Mouse (Mus musculus) adrenal gland, postnatal 10 days (tissue): Measurements from ENCODE around the gene Siah1a. TPM values are rescaled to one million over a fixed set of nuclear protein-coding genes. Genes with fewer than 3 reads are reported as not detected.

Source experiments
- DNase-seq: peaks from one replicate; pipeline ENCODE4 v3.0.0; 2021; ENCODE audit warnings: mixed read lengths
- total RNA-seq, 2 experiments: library from RNA; stranded (reverse); gene quantifications; 2 replicates each; pipeline ENCODE4 v1.2.3; 2021

The Siah1a gene
- total RNA-seq, 2 experiments from 2014 or later: 19.4 to 23.0 TPM

GRCm38 (mm10) chr8:86744313-86745220 is 1.2 kb downstream of the Siah1a start:
- DNase-seq: no peak

DNA sequence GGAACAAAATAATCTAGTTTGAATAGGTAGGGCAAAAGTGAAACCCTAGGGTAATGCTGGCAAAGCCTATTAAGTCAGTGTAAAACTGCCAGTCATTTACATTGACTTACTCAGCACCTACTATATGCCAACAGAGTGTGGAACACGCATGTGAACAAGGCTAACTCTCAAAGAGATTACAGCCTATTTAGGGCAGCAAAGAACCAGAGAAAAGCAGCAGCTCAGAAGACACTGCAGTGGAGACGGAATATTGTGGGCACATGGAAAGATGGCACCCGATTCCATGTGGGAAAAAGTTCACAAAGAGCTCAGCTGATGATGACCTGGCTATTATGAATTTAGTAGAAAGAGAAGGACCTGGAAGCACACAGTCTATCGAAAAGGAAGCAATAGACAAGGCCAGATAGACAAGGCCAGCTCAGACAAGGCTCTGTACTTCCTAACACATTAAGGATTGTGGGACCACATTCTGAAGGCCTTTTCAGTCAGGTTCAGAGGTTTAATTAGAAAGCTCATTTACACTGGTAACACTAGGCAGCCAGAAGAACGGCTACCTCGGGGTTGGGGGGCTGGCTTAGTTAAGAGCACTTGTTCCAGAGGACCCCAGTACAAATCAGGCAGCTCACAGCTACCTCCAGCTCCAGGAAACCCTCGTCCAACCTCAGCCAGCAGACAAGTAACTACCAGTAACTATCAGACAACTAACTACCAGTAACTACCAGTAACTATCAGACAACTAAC is 3.0 kb downstream of the Siah1a start:
- no peak for DNase-seq

DNA sequence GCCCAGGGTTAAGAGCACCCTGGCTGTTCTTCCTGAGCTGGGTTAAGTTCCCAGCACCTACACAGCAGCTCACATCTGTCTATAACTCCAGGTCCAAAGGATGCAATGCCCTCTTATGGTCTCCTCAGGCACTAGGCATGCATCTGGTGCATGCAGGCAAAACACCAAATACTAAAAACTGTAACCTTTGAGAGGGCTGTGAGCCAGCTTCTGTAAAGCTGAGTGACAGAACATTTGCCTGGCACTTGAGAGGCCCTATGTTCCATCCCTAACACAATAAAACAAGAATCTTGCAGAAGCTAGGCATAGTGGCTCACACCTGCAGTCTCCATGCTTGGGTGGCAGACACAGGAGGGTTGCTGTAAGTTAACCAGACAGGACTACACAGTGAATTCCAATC is 4.1 kb downstream of the Siah1a start:
- DNase-seq: no peak

GRCm38 (mm10) chr8:86740899-86741298 is 4.8 kb downstream of the Siah1a start:
- no peak for DNase-seq

- no peak for DNase-seq
Observed at GRCm38 (mm10) chr8:86735446-86736111, 10.2 kb downstream of the Siah1a start.

DNA sequence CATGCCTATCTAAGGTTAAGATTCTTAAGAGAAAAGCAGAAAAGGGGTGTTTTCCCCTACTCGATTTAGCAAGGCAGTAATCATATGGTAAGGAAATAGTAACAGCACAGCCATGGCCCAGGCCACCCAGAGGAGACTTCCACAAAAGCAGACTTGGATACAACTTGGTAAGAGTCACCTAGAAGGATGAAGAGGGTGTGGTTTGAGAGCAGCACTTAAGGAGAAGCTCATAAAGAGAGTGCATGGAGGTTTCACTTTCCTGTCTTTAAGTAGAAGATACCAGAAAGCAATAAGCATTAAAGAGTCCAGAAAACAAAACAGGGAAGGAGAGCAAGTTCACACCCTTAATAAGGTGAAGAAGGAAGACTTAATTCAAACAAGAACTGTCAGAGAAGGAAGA is 10.8 kb downstream of the Siah1a start:
- DNase-seq: no peak

- no peak for DNase-seq
Observed at GRCm38 (mm10) chr8:86734171-86734570, 11.6 kb downstream of the Siah1a start.

DNA sequence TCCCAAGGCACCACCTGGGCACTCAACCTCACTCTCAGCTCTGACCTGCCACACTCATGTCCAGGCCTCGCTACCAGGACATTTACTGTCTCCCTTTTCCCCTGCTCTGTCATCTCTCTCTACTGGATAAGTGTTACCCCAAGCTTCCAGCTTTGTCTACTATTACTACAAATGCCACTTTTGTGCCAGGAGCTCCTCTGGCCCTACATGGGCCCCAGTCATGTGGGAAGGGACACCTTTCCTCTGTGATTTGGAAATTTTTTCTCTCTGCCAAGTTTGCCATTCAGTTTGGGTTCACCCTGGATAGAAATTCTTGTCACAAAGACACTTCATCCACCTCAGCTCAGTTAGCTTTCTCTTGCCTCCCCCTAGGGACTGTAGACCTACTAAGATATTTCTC is 14.9 kb downstream of the Siah1a start:
- DNase-seq: no peak

- DNase-seq: no peak
Observed at GRCm38 (mm10) chr8:86730303-86730702, 15.4 kb downstream of the Siah1a start.

DNA sequence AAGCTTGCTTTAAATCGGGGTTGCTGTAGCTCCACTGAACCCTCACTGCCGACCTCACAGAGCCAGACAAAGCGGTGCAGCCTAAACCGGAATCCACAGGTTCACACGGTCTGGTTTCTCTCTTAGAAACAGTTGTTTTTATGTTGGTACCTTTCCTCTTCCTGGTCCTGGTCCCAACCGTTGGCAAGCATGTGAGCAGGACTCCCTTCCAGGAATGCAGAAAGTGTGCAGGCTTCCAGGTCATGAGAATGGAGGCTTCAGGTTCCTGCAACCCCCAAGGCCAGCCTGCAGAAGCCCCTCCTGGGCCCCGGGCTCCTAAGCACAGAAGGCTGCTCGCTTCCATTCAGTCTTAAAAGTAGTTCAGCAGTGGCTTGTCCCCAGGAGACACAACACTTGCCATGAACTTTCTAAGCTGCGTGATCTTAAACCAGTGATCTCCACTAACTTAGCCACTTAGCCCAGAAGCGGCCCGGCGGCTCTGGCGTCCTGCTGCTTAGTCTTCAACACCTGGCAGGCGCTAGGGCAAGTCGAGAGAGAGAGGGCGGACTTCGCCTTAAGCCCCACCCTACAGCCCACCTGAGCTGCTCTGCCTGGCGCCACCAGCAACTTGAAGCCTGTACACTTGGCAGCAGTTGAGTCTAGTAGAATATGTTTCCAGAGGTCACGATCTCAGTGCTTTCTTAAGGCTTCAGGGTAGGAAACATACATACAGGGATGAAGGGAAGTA is 17.3 kb downstream of the Siah1a start:
- DNase-seq: no peak

DNA sequence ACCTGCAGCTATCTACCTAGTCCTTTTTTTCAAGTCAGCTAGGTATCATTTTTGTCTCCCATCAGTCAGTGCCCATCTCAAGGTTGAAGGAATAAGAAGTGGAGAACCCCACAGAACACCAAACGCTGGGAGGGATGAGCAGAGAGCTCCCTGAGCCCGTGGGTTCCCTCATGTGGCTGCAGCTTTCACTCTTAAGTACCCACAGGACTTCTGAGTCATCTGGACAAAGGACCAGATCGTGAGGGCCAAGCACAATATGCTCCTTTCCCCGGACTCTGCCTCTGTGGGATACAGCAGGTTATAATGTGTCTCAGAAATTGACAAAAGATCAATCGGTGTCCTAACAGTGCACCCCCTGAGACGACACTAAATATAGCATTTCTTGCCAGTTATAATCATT is 18.8 kb downstream of the Siah1a start:
- DNase-seq: no peak

DNA sequence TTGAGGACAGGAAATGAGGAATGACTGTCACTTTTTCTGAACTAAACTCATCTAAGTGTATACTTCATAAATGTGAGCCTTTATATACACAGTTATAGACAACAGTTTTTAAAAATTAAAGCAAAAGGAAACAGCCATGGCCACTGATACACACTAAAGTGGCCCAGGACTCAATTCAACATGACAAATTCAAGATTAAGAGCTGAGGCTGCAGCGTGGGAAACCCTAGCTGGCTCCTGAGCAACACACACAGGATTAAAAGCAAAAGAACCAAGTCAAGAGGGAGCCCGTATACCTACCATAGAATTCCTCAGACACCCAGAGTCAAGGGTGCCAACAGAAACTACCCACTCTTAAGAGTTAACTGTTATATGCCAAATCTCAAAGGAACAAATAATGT is 24.2 kb downstream of the Siah1a start:
- no peak for DNase-seq

- DNase-seq: no peak
Observed at GRCm38 (mm10) chr8:86720756-86721459, 24.8 kb downstream of the Siah1a start.

- no peak for DNase-seq
Observed at GRCm38 (mm10) chr8:86719368-86719767, 26.4 kb downstream of the Siah1a start.

DNA sequence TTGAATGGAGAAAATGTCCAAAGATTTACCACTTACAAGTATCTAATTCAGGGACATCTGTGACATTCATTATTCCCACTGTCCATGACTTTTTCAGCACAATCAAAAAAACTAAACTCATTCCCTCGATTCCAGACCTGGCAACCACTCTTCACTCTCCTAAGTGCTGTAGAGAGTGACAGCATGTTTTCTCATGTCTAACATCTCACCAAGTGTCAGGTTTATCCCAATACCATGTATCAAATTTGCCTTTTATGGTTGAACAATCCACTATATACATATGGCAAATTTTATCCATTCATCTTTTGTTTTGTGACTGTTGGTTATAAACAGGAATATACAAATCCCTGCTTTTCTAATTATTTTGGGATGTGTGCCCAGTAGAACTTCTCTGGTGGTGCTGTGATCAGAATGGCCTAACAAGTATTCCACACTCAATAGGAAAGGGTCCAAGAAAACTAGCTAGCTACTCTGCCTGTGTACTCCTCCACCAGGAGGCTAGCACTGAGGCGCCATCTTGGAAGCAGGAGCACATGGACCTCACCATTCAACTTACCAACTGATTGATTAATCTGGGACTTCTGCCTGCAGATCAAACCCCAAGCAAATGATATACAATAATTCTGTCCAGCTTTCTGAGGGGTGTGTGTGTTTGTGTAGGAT is 27.3 kb downstream of the Siah1a start:
- DNase-seq: no peak

DNA sequence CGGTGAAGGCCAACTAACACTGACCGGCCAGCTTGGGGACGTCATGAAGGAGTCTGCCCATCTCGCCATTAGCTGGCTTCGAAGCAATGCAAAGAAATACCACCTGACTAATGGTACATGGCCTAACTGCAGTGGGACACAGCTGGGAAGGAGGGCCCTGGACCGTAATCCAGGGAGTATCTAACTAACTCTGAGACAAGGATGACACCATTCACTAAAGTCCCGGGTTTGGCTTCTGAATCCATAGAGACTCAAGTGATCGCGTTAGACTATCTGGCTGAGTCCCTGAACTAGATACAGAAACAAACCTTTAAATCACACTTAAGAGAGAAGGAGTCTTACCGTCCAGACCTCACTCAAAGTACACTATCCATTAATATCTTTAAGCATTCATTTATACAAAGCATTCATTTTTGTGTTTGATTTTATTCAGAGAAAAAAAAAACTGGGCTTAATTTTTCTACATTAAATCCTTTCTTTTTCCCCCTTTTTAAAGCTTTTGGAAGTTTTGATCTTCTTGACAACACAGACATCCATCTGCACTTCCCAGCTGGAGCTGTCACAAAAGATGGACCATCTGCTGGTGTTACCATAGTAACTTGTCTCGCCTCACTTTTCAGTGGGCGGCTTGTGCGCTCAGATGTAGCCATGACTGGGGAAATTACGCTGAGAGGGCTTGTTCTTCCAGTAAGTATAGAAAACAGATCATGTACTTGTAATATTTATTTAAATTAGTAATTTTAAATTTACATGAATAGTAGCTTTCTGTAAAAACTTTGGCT is 32.1 kb downstream of the Siah1a start:
- DNase-seq: no peak

- no peak for DNase-seq
Observed at GRCm38 (mm10) chr8:86712594-86712993, 33.1 kb downstream of the Siah1a start.

DNA sequence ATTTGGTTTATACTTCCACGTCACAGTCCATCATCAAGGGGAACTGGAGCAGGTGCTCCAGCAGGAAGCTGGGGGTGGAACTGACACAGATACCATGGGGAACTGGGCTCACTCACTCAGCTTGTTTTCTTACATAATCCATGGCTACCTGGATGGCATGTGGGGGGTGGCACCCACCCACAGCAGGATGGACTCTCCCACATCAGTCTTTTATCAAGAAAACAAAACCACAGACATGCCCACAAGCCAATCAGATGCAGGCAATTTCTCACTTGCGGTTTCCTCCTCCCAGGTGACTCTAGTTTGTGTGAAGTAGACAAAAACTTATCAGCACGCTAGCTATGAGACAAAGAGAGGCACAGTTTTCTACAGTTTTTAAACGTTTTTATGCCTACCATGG is 37.9 kb downstream of the Siah1a start:
- no peak for DNase-seq

GRCm38 (mm10) chr8:86706756-86707155 is 39.0 kb downstream of the Siah1a start:
- DNase-seq: no peak

DNA sequence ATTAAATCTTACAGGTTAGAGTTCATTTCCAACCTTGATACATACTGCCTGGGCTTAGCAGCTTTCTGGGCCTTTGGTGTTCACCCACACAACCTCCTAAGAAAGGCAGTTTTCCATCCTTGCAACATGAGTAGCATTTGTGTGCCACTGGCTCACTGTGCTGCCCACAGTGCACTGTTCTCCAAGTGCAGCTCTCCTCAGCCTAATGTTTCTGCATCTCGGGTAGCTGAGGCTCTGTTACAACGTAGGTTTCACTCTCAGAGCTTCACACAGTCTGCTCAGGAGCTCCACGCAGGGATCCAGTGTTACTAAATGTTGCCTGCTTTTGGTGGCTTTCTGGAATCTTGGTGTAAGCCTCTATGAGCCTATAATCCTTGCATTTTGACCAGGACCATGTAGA is 40.4 kb downstream of the Siah1a start:
- no peak for DNase-seq
